Mouse (Mus musculus) neural tube, embryonic 12.5 days (tissue): ENCODE measurements around the gene Rpl3l. TPM values are rescaled to one million over a fixed set of nuclear protein-coding genes. Genes with fewer than 3 reads are reported as not detected.
"Not testable (repeated sequence)": the region's sequence is repeated elsewhere in the genome, so short reads cannot be mapped to it uniquely, and the experiment has no call there.

ENCODE experiments used
- ATAC-seq: fragments of 200-750 bp; cut with Nextera tagmentation; 2 replicates; pipeline ENCODE4 v1.8.0; 2017; ENCODE audit warnings: low read depth, mild to moderate bottlenecking, moderate TSS enrichment, moderate library complexity; ENCODE audit not compliant: low FRiP score
- H3K27ac ChIP-seq: fragments of 300-500 bp; sonication (generic); 2 replicates; pipeline ENCODE4 v1.5.1; 2016
- H3K27me3 ChIP-seq: fragments of 300-500 bp; sonication (generic); replicated peaks from 2 replicates; pipeline ENCODE4 v1.6.1; 2016; ENCODE audit warnings: mild to moderate bottlenecking
- H3K36me3 ChIP-seq: fragments of 300-500 bp; sonication (generic); 2 replicates; pipeline ENCODE4 v1.6.1; 2016; ENCODE audit warnings: mild to moderate bottlenecking
- H3K4me1 ChIP-seq: fragments of 300-500 bp; sonication (generic); 2 replicates; pipeline ENCODE4 v1.6.1; 2016
- H3K4me2 ChIP-seq: fragments of 300-500 bp; sonication (generic); replicated peaks from 2 replicates; pipeline ENCODE4 v1.6.1; 2016; ENCODE audit warnings: mild to moderate bottlenecking
- H3K4me3 ChIP-seq: fragments of 300-500 bp; sonication (generic); 2 replicates; pipeline ENCODE4 v1.5.1; 2016
- H3K9ac ChIP-seq: fragments of 300-500 bp; sonication (generic); 2 replicates; pipeline ENCODE4 v1.6.1; 2016; ENCODE audit warnings: mild to moderate bottlenecking
- H3K9me3 ChIP-seq: fragments of 300-500 bp; sonication (generic); 2 replicates; pipeline ENCODE4 v1.6.1; 2016; ENCODE audit warnings: mild to moderate bottlenecking
- WGBS: fragments of 180-500 bp; shearing (Covaris S2); methylation state at CpG from one replicate; pipeline ENCODE4 v1.1.7; 2016; 5-methylcytosine and 5-hydroxymethylcytosine counted together
- polyA plus RNA-seq: library from polyadenylated mRNA; unstranded; fragments of >200 nt; fragmentation: Nextera tagmentation; extraction: Ambion mirVana; gene quantifications from 2 replicates; pipeline ENCODE4 v1.2.1, GENCODE M21; 2016

Rpl3l gene
- polyA plus RNA-seq, 1 experiment from 2014 or later: not detected

GRCm38 (mm10) chr17:24721383-24721955 lies 6.2 kb upstream of the Rpl3l start:
- Histone ChIP-seq H3K4me2 (peak overlapping the region; percentile 94), H3K4me3 (peak overlapping the region; percentile 26), H3K4me1 (peaks cover 35% of the 10 kb centered on the region), H3K9ac (peak overlapping the region; percentile 56), H3K36me3 (peaks cover 29% of the 10 kb centered on the region)
- H3K9me3 ChIP-seq, ATAC-seq, H3K27ac ChIP-seq, H3K27me3 ChIP-seq: not testable (repeated sequence)
- 76% methylated on average over 7 of the region's 7 CpGs for WGBS

DNA sequence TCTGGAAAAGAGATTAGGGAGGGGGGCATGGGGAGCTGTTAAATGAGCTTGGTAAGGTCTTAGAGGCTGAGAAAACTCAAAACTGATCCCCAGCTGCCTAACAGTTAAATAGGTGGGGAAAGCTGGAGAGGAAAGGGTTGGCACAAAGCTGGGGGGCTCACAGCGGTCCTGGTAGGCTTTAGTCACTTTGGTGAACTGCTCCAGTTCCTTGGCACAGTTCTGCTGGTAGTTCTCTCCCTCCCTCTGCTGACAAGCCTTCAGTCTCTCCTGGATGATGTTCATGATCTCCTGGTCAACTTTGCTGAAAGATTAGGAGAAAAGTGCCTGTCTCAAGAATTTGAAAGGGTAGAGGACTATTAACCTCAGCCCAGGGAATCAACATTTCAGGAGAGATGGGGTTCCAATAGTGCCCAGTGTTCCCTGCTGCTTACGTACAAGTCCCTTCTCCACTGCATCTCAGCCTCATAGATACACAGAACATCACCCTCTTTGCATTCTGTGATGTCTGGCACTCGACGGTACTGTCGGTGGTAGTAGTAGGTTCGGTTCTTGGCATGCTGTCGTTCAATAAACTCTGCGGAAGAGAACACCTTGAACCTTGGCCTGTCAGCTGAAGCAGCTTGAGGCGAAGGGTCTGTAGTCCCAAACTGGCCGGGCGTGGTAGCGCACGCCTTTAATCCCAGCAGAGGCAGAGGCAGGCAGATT lies 5.2 kb upstream of the Rpl3l start:
- no peak for ATAC-seq
- Histone ChIP-seq H3K27me3 (no peaks in the 10 kb centered on the region), H3K4me2 (peak overlapping the region; percentile 94), H3K27ac (no peak overlapping the region), H3K4me1 (peaks cover 35% of the 10 kb centered on the region), H3K9me3 (no peaks in the 10 kb centered on the region), H3K4me3 (no peak overlapping the region), H3K36me3 (peaks cover 21% of the 10 kb centered on the region), H3K9ac (peak overlapping the region; percentile 22; the same call in 1 of the 2 replicates)
- WGBS: 23% methylated on average over 13 of the region's 13 CpGs

DNA sequence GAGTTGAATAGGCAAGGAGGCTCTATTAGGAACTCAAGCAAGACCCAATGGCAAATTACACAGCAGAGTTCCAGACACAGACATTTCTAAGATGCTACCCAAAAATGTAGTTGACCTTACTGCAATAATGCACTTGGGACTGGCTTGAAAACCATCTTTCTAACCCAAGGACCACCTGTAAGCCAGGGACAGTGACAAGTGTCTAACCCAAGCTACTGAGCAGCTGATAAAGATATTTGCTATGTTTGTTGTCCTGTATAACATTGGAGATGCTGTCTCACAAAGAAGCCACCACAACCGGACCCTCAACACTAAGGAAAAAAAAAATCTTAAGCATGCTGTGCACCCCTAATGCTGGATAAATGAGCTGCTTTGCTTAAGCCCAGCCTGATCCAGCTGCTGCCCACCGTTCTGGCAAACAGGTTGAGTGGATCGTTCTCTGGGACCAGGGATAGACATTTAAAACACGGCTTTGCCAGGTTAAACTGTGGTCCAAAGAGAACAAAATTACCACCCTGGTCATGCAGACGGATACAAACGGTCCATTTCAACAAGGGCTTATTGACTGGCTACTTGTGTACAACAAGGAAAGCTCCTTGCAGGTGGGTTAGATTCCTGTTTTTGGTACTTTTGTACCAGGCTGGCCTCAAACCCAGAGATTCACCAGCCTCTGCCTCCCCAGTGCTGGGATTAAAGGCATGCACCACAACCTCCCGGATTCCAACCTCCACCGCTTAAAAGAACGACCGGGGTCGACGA lies 4.3 kb upstream of the Rpl3l start:
- Histone ChIP-seq H3K27ac (no peak overlapping the region), H3K36me3 (peaks cover 15% of the 10 kb centered on the region), H3K4me1 (peaks cover 35% of the 10 kb centered on the region), H3K9me3 (no peaks in the 10 kb centered on the region), H3K9ac (peak overlapping the region; percentile 92), H3K27me3 (no peaks in the 10 kb centered on the region), H3K4me3 (peak overlapping the region; percentile 71), H3K4me2 (peak overlapping the region; percentile 94)
- 4% methylated on average over 12 of the region's 12 CpGs for WGBS
- no peak for ATAC-seq

DNA sequence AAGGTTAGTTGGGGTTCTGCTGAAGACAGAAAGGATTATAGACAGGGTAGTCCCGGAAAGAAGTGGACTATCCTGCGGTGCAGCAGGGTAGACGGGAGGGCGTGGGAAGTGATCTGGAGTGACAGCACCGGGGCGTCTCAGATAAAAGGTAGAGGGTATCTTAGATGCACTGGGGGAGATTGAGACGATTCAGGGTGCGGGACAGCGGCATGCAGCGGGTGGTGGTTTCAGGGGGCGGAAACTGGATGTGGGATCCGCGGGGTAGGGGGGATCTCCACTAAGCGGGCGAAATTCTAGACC lies 3.8 kb upstream of the Rpl3l start:
- Histone ChIP-seq H3K36me3 (peaks cover 15% of the 10 kb centered on the region), H3K9me3 (no peaks in the 10 kb centered on the region), H3K27ac (no peak overlapping the region), H3K9ac (peak overlapping the region; percentile 92), H3K4me2 (peak overlapping the region; percentile 94), H3K27me3 (no peaks in the 10 kb centered on the region), H3K4me3 (peak overlapping the region; percentile 71), H3K4me1 (peaks cover 31% of the 10 kb centered on the region)
- no peak for ATAC-seq
- WGBS: under 1% methylated on average over 15 of the region's 15 CpGs

DNA sequence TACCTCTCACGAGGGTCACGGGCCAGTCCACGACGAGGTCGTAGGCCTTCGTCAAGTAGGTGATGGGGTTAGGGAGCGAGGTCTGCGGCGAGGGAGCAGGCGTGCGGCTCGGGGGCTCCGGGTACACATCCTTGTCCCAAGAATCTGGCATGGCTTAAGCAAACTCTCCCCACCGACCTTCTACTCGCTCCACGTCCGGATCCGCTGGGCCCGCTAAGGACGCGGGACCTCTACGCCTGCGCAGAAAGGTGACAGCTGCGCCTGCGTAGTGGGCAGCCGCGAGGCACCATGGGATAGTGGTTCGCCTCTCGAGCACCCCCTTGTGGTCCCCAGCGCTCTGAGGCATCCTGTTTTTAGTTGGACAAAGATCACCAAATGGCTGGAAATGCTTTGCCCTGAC lies 3.4 kb upstream of the Rpl3l start, which contains the start of gene Ndufb10:
Gene Ndufb10, minus strand, starts transcription at position 295 of the 400 bp plus-strand sequence.
- WGBS: under 1% methylated on average over 30 of the region's 30 CpGs
- Histone ChIP-seq H3K9me3 (no peaks in the 10 kb centered on the region), H3K27me3 (no peaks in the 10 kb centered on the region), H3K4me3 (peak within 1 kb of the TSS; percentile 71), H3K27ac (peak within 1 kb of the TSS; percentile 12; the same call in 1 of the 2 replicates), H3K9ac (peak within 1 kb of the TSS; percentile 92), H3K36me3 (peaks cover 15% of the 10 kb centered on the region), H3K4me2 (peak within 1 kb of the TSS; percentile 94), H3K4me1 (peaks cover 29% of the 10 kb centered on the region)
- peak; percentile 78 for ATAC-seq

DNA sequence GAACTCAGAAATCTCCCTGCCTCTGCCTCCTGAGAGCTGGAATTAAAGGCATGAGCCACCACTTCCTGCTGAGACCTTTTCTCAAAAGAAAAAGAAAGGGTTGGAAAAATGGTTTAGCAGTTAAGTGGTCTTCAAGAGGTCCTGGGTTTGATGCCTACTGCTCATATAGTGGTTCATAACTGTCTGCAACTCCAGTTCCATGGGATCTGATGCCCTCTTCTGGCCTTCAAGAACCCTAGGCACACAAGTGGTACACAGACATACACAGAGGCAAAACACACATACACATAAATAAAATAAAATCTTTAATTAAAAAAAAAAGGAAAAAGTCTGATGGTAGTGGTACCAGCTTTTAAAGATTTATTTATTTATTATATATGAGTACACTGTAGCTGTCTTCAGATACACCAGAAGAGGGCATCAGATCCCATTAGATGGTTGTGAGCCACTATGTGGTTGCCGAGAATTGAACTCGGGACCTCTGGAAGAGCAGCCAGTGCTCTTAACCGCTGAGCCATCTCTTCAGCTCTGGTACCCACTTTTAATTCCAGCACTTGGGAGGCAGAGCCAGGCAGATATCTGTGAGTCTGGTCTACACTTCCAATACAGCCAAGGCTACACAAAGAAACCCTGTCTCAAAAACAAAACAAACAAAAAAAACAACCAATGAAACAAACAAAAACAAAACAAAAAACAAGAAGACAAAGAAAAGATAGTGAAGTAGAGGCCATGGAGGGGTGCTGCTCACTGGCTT lies 1.8 kb upstream of the Rpl3l start:
- Histone ChIP-seq H3K9me3 (no peaks in the 10 kb centered on the region), H3K27me3 (no peaks in the 10 kb centered on the region), H3K36me3 (peaks cover 15% of the 10 kb centered on the region), H3K9ac (no peak overlapping the region), H3K4me3 (no peak overlapping the region), H3K4me1 (peaks cover 29% of the 10 kb centered on the region), H3K27ac (no peak overlapping the region), H3K4me2 (no peak overlapping the region)
- ATAC-seq: no peak
- 70% methylated on average over 3 of the region's 3 CpGs for WGBS

GRCm38 (mm10) chr17:24728184-24728583 lies 564 bp downstream of the Rpl3l start:
- H3K4me3 ChIP-seq: no peak overlapping the region
- no peak overlapping the region for H3K9ac ChIP-seq
- H3K36me3 ChIP-seq: no peaks in the 10 kb centered on the region
- no peaks in the 10 kb centered on the region for H3K9me3 ChIP-seq
- H3K27me3 ChIP-seq: no peaks in the 10 kb centered on the region
- ATAC-seq: no peak
- no peak overlapping the region for H3K27ac ChIP-seq
- WGBS: 73% methylated on average over 17 of the region's 17 CpGs
- peaks cover 9% of the 10 kb centered on the region for H3K4me1 ChIP-seq
- no peak overlapping the region for H3K4me2 ChIP-seq

DNA sequence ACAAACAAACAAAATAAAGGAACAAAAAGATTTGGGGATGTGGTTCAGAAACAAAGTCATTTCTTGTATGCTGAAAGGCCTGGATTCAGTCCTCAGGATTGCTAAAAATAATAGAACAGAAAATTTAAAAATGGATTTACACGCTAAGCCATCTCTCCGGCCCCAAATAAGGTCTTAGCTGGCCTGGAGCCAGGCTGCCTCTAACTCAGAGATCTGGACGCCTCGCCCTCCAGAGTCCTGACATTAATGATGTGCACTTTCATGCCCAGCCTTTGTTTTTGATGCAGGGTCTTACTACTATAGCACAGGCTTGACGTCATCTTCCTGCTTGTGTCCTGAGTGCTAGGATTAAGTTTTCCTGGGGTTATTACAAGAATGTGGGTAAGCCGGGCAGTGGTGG lies 1.4 kb downstream of the Rpl3l start:
- Histone ChIP-seq H3K4me1 (0 out of 2 replicates have a peak, but pooled peaks cover 2% of the 10 kb centered on the region), H3K4me3 (no peak overlapping the region), H3K9me3 (no peaks in the 10 kb centered on the region), H3K27ac (no peak overlapping the region), H3K4me2 (no peak overlapping the region), H3K9ac (no peak overlapping the region), H3K36me3 (no peaks in the 10 kb centered on the region), H3K27me3 (no peaks in the 10 kb centered on the region)
- no peak for ATAC-seq
- WGBS: 86% methylated on average over 6 of the region's 6 CpGs

- H3K4me1 ChIP-seq: peaks cover under 1% of the 10 kb centered on the region; the same call in 1 of the 2 replicates
- H3K27me3 ChIP-seq: no peaks in the 10 kb centered on the region
- no peak overlapping the region for H3K4me3 ChIP-seq
- H3K9me3 ChIP-seq: no peaks in the 10 kb centered on the region
- H3K27ac ChIP-seq: no peak overlapping the region
- no peak overlapping the region for H3K9ac ChIP-seq
- 85% methylated on average over 14 of the region's 14 CpGs for WGBS
- H3K36me3 ChIP-seq: no peaks in the 10 kb centered on the region
- no peak overlapping the region for H3K4me2 ChIP-seq
- ATAC-seq: no peak
These were observed 3.2 kb downstream of the Rpl3l start for GRCm38 (mm10) chr17:24730787-24731186.

DNA sequence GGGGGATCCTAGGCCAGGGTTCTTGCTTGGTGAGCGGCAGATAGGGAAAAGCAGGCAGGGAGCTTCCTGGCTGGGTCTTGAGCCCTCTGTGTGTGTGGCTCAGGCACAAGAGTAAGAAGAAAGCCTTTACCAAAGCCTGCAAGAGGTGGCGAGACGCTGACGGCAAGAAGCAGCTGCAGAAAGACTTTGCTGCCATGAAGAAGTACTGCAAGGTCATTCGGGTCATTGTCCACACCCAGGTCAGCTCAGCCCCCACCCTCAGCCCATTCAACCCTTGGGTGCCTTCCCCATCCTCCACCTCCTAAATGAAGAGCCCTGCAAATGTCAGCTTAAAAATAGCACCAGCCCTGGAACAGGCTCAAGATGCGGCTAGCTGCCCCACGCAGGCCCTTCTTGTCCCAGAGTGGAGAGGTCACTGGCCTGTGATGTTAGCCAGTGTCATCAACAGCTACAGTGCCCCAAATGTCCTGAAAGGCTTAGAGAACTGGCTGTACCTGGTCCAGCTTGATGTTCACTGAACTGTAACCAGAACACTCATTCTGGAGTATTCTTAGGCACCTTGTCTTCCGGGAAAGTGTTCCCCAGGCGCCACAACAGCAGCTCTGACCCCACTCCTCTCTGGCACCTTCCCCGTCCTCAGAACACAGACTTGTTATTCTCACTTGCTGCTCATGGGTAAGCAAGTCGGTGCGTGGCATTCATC lies 4.8 kb downstream of the Rpl3l start:
- no peak overlapping the region for H3K27ac ChIP-seq
- 77% methylated on average over 12 of the region's 12 CpGs for WGBS
- no peak for ATAC-seq
- H3K4me2 ChIP-seq: no peak overlapping the region
- H3K4me3 ChIP-seq: no peak overlapping the region
- no peak overlapping the region for H3K9ac ChIP-seq
- H3K27me3 ChIP-seq: no peaks in the 10 kb centered on the region
- no peaks in the 10 kb centered on the region for H3K36me3 ChIP-seq
- no peaks in the 10 kb centered on the region for H3K9me3 ChIP-seq
- H3K4me1 ChIP-seq: peaks cover 11% of the 10 kb centered on the region

DNA sequence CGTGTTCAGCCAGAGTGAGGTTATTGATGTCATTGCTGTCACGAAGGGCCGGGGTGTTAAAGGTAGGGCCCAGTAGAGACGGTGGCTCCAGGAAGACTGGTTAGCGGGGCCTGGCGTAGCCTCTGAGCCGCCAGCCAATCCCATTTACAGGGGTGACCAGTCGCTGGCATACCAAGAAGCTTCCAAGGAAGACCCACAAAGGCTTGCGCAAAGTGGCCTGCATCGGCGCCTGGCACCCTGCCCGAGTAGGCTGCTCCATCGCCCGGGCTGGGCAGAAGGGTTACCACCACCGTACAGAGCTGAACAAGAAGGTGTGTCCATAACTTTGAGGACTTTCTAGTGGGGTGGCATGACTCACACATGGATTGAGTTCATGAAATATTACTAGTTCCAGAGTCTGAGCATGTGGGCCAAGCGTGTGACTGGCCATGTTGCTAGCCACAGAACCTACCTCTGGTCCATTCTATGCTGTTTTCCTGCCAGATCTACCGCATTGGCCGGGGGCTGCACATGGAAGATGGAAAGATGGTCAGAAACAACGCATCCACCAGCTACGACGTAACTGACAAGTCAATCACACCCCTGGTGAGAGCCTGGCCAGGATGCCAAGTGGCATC lies 5.9 kb downstream of the Rpl3l start:
- WGBS: 89% methylated on average over 21 of the region's 21 CpGs
- H3K4me1 ChIP-seq: peaks cover 13% of the 10 kb centered on the region
- no peaks in the 10 kb centered on the region for H3K36me3 ChIP-seq
- no peak for ATAC-seq
- H3K4me3 ChIP-seq: no peak overlapping the region
- H3K9me3 ChIP-seq: no peaks in the 10 kb centered on the region
- no peak overlapping the region for H3K4me2 ChIP-seq
- no peak overlapping the region for H3K9ac ChIP-seq
- no peak overlapping the region for H3K27ac ChIP-seq
- H3K27me3 ChIP-seq: no peaks in the 10 kb centered on the region
